Mouse (Mus musculus): ENCODE measurements at regions not wholly inside any gene's neighbourhood (a gene's known extent, or its start where the extent isn't known, plus 50 kb on each side); places are given as distances from the start of the nearest gene placed in this dataset.

- TF ChIP-seq CTCF (IDR thresholded peaks at IDR 0.05), result no peak
- intact Hi-C loops (cut with DNase I), result no loop called here
- no peak overlapping the region for H3K4me3 ChIP-seq
- no peak for DNase-seq (ENCODE audit: extremely low spot score in 1 of 2, low spot score in 2 of 2)
- no peak overlapping the region for H3K27ac ChIP-seq
These were observed 116.5 kb upstream of the B3gat2 start for GRCm38 (mm10) chr1:23645093-23645492.

DNA sequence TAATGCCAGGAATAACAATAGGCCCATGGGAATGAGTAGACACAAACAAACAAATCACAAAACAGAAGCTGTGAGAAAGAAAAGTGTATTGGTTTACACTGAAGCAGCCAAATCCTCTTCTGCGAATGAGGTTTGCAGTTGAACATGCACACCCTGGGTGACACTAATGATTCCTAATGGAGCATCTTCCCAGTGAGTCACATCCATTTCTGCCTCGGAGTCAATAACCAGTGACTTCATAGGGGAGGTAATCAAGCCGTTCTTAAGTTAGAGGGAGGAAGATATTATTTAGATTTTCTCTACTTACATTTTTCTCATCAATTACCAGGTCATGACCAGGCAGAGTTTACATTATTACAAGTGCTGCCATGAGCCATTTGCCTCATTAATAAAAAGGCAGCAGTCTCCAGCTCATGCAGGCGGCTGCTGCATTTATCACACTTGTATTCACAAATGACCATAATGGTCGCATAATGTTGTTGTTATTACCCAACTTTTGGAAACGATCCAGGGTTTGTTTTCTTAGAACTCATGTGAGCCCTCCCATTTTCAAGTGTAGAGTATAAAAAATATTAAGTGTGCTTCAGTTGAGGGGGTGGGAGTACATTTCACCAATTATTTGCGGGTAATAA, 112.6 kb upstream of the B3gat2 start:
- no peak overlapping the region for H3K4me3 ChIP-seq
- H3K27ac ChIP-seq, result no peak overlapping the region
- no peak for TF ChIP-seq CTCF (IDR thresholded peaks at IDR 0.05)
- DNase-seq (ENCODE audit: extremely low spot score in 1 of 2, low spot score in 2 of 2), result no peak
- intact Hi-C loops (cut with DNase I), result no loop called here

GRCm38 (mm10) chr1:23649886-23650285, 111.7 kb upstream of the B3gat2 start:
- Histone ChIP-seq H3K27ac (no peak overlapping the region), H3K4me3 (no peak overlapping the region)
- no peak for DNase-seq (ENCODE audit: extremely low spot score in 1 of 2, low spot score in 2 of 2)
- TF ChIP-seq CTCF (IDR thresholded peaks at IDR 0.05), result no peak
- intact Hi-C loops (cut with DNase I), result no loop called here

DNA sequence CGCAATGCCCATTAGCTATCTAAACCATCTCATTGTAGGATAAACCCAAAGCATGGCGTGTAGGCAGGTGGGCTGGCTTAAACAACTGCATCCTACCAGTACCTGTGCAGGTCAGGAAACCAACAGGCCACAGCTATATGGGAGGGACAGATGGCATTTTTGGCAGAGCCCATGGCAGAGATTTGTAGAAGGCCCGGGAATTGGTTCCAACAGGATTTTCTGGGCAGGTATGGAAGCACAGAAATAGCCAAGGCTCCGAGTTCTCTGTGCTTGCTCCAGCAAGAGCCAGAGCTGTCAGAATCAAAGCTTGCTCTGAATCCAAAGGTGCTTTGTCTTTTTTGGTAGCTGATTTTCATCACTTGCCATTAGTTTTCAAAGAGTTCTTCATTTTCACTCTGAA, 107.9 kb upstream of the B3gat2 start:
- Histone ChIP-seq H3K4me3 (no peak overlapping the region), H3K27ac (no peak overlapping the region)
- intact Hi-C loops (cut with DNase I), result no loop called here
- no peak for TF ChIP-seq CTCF (IDR thresholded peaks at IDR 0.05)
- DNase-seq (ENCODE audit: extremely low spot score in 1 of 2, low spot score in 2 of 2), result no peak

- no peak overlapping the region for H3K27ac ChIP-seq
- H3K4me3 ChIP-seq, result no peak overlapping the region
- no peak for DNase-seq (ENCODE audit: extremely low spot score in 1 of 2, low spot score in 2 of 2)
- no peak for TF ChIP-seq CTCF (IDR thresholded peaks at IDR 0.05)
- intact Hi-C loops (cut with DNase I), result no loop called here
These were observed 105.8 kb upstream of the B3gat2 start for GRCm38 (mm10) chr1:23655768-23656167.

DNA sequence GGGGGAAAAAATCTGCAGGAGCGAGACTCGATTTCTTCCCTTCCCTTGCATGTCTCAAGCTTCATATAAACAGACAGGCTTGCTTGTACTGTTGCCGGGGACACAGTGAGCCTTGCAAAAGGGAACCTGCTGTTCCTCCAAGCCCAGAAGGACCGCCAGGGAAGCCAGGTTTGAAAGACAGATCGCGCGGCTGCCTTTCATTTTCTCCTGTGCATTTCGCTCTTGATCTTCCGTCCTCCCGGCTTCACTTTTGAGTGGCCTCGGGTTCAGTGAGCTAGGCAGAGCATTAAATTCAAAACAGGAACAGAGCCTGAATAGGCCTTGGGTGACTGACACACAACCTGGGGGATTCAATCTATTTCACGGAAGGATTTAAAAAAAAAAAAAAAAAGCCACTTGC, 105.3 kb upstream of the B3gat2 start:
- no peak overlapping the region for H3K27ac ChIP-seq
- intact Hi-C loops (cut with DNase I), result no loop called here
- no peak overlapping the region for H3K4me3 ChIP-seq
- DNase-seq (ENCODE audit: extremely low spot score in 1 of 2, low spot score in 2 of 2), result peak; percentile 10
- no peak for TF ChIP-seq CTCF (IDR thresholded peaks at IDR 0.05)

DNA sequence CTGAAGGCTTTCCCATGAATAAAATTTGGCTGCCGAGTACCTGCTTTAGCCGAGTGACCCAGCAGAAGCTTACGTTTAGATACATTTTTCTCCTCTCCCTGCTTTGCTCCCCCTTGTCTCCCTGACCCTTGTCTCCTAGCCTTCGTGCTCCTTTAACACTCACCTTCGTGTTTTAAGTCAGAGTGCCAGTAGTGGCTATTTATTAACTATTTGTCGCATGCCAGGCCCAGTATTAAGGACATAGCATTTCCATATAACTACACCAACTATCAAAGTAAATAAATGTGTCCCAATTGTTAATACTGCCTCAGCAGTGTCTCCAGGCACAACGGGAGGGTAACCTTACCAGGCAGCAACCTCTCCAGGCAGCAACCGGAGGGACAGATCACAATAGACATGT, 104.8 kb upstream of the B3gat2 start:
- Histone ChIP-seq H3K27ac (no peak overlapping the region), H3K4me3 (no peak overlapping the region)
- no peak for TF ChIP-seq CTCF (IDR thresholded peaks at IDR 0.05)
- intact Hi-C loops (cut with DNase I), result no loop called here
- DNase-seq (ENCODE audit: extremely low spot score in 1 of 2, low spot score in 2 of 2), result no peak

DNA sequence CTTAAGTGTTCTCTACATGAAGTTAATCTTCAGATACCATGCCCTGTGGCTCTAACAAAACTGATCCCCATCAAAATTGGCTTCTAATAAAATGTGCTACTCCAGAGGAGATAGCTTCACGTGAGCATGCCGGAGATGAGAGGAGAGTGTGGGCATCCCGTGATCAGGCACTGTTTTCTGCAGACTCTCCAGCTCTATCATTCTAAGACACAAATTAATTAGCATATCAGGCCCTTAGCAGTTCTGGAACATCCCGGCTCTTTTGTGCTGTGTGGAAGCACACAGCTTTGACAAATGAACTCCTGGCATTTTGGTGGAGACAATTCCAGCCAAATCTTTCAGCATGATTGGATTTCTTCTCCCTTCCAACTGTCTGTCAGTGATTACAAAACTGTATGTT, 91.0 kb upstream of the B3gat2 start:
- intact Hi-C loops (cut with DNase I), result no loop called here

DNA sequence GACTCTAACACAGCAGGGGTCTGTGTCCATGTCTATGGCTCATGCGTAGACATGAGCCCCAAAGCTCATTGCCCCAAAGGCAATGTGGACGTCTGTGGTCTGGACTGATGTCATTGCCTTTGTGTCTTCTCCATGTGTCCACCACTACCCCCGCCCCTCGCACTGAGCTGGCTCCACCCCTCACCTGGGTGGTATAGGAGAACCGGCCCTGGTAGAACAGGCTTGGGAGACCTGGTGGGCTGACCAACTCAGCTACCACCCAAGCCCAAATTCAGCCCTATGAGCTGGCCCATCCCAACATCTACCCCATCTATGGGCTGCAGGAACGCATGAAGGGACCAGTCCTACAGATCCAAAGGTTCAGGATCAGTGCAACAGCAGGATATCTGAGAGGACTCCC, 87.2 kb upstream of the B3gat2 start:
- DNase-seq (ENCODE audit: extremely low spot score in 1 of 2, low spot score in 2 of 2), result no peak
- H3K27ac ChIP-seq, result no peak overlapping the region
- intact Hi-C loops (cut with DNase I), result no loop called here
- no peak overlapping the region for H3K4me3 ChIP-seq
- TF ChIP-seq CTCF (IDR thresholded peaks at IDR 0.05), result no peak

More for the DNA sequence above, 91.0 kb upstream of the B3gat2 start:
- no peak for DNase-seq (ENCODE audit: extremely low spot score in 1 of 2, low spot score in 2 of 2)
- no peak for TF ChIP-seq CTCF (IDR thresholded peaks at IDR 0.05)
- Histone ChIP-seq H3K27ac (no peak overlapping the region), H3K4me3 (no peak overlapping the region)

GRCm38 (mm10) chr1:23676301-23676700, 85.3 kb upstream of the B3gat2 start:
- TF ChIP-seq CTCF (IDR thresholded peaks at IDR 0.05), result no peak
- Histone ChIP-seq H3K27ac (no peak overlapping the region), H3K4me3 (no peak overlapping the region)
- no peak for DNase-seq (ENCODE audit: extremely low spot score in 1 of 2, low spot score in 2 of 2)
- intact Hi-C loops (cut with DNase I), result no loop called here

GRCm38 (mm10) chr1:23689398-23689797, 72.2 kb upstream of the B3gat2 start:
- H3K27ac ChIP-seq, result no peak overlapping the region
- no peak overlapping the region for H3K4me3 ChIP-seq
- intact Hi-C loops (cut with DNase I), result no loop called here
- no peak for DNase-seq (ENCODE audit: extremely low spot score in 1 of 2, low spot score in 2 of 2)
- no peak for TF ChIP-seq CTCF (IDR thresholded peaks at IDR 0.05)

DNA sequence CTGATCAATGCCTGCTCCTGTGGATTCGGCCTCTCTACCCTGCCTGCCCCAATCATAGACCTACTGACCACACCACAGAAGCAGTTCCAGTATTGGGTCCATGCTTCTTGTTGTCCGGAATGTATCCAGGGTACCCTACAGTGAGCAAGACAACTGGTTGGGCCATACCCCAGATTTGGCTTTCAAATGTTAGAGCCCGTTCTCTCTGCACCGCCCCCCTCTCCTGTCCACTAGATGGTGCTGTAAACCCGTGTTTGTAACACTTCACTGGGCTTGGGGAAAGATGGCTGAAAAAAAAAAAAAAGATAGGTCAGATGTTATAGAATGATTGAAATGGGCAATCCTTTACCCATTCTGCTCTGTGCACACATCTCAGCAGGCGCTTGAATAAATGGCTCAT, 56.1 kb upstream of the B3gat2 start:
- H3K4me3 ChIP-seq, result no peak overlapping the region
- intact Hi-C loops (cut with DNase I), result loop anchor here (2.0 to 10.0 kb wide), 3 partner anchors 87 to 469 kb away; partner anchors contain the start of gene Col9a1
- peak; percentile 77 for TF ChIP-seq CTCF (IDR thresholded peaks at IDR 0.05)
- peak; percentile 62 to 66 for DNase-seq (ENCODE audit: extremely low spot score in 1 of 2, low spot score in 2 of 2)
- no peak overlapping the region for H3K27ac ChIP-seq

GRCm38 (mm10) chr1:23706450-23706849, 55.1 kb upstream of the B3gat2 start:
- no peak for DNase-seq (ENCODE audit: extremely low spot score in 1 of 2, low spot score in 2 of 2)
- H3K4me3 ChIP-seq, result no peak overlapping the region
- intact Hi-C loops (cut with DNase I), result loop anchor here (2.0 to 10.0 kb wide), 3 partner anchors 316 to 468 kb away; partner anchors contain the start of gene Col9a1
- no peak overlapping the region for H3K27ac ChIP-seq
- TF ChIP-seq CTCF (IDR thresholded peaks at IDR 0.05), result no peak
